Mouse (Mus musculus) gastrocnemius, postnatal 14 days (tissue): ENCODE results near the gene Prss56. TPM values are rescaled to one million over a fixed set of nuclear protein-coding genes. Genes with fewer than 3 reads are reported as not detected.

ENCODE experiments used
- DNase-seq: peaks from one replicate; pipeline ENCODE4 v3.0.0; 2021; ENCODE audit warnings: mixed read lengths
- intact Hi-C: fragments of 180-260 bp; cut with DNase I; formaldehyde crosslinking; loops from one replicate; pipeline ENCODE4 v1.15.1; 2025; ENCODE audit warnings: low total_unique reads
- total RNA-seq, 2 experiments: library from RNA; stranded (reverse); gene quantifications; 2 replicates each; pipeline ENCODE4 v1.2.3; 2021

The Prss56 gene
- total RNA-seq, 2 experiments from 2014 or later: not detected

DNA sequence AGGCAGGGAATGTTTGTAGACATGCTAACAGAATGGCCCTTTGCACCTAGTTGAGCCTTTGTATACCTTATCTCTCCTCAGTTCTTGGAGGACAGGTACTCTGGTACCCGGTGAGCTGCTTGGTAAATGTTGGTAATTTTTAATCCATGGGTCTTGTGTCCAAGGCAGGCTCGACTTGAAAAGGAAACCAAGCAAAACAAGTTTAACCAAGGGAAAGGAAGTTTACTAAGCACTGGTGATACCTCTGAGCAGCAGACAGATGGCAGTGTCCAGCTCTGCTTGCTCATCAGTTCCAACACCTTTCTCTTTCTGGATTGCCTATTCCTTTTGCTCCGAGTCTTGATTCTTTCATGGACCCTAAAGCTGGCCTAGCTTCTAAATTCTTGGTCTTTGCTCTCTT lies 34.8 kb downstream of the Prss56 start:
- no peak for DNase-seq
- intact Hi-C loops: no loop called here

DNA sequence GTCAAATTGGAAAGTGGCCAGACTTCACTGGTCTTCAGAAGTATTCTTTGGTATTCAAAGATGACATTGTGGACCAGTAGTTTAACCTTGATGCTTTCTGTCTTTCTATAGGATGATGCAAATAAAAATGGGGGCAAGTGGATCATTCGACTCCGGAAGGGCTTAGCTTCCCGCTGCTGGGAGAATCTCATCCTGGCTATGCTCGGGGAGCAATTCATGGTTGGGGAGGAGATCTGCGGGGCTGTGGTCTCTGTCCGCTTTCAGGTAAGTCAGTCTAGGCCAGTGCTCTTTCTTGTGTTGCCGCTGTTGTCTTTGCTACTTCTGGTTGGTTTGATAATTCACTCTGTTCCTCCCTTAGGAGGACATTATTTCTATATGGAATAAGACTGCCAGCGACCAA lies 42.6 kb downstream of the Prss56 start:
- DNase-seq: no peak
- intact Hi-C loops: no loop called here

DNA sequence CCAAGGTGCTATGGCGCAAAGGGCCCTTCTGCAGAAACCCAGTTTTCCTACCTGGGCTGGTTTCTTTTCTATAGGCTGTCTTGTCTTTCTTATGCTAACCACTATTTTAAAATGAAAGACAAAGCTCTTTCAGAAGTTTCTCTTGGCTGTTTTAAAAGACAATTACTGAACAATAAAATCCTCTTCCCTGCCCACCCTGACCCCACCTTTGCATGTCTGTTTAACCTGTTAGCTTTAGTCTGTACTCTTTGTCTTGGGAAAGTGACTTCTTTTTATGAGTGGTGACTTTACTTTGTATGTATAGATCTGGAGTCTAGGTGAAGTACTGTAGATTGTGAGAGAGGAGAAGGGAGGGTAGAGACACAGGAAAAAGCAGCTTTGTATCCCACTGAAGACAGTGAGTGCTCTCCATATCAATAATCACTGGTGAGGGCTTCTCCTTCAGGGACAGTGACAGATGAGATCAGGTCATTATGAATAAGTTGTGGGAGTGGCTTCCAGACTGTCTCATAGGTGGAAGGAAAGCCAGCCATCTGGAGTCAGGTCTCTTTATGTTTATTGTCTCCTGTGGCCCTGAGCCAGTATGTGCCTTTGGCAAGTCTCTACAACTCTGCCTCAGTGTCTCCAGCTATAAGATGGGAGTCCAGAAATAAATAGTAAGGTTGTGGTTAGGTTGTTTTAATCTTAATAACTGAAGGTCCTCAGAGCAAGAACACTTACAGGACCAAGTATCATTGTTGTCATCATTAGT lies 43.5 kb downstream of the Prss56 start:
- DNase-seq: no peak
- intact Hi-C loops: no loop called here

DNA sequence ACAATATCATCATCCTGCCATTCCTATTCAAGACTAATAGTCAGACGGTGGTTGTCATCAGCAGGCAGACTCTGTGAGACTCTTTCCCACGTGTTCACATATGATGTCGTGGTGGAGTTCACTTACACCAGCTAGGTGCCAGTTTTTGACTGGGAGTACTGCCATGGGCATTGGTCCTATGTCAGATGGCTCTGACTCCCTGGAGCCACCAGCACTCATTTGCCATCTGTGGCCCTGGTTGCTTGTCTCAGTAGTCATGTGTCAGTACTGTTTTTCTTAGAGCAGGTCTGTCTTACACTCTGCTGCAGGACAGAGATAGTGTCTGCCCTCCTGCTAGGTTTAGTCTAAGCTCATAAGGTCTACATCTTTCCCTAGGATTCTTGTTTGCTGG lies 44.0 kb downstream of the Prss56 start:
- intact Hi-C loops: no loop called here
- DNase-seq: peak; percentile 38

DNA sequence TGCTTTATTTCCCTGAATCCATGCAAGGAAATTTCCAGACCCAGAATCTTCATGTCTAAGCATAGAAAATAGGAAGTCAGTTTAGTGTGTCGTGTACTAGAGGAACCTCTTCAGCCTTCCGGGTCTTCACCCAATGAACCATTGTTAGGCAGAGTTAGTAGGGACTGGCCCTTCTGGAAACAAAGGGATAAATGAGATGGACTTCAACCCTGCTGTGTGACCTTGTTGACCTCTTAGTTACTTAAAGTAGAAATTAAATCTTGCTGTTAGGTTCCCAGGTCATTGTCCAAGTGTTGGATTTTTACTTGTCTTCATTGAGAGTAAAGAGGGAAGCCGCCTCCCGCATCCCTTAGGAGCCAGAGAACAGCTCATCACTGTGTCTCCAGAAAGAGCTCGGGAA lies 47.5 kb downstream of the Prss56 start:
- no peak for DNase-seq
- intact Hi-C loops: no loop called here

DNA sequence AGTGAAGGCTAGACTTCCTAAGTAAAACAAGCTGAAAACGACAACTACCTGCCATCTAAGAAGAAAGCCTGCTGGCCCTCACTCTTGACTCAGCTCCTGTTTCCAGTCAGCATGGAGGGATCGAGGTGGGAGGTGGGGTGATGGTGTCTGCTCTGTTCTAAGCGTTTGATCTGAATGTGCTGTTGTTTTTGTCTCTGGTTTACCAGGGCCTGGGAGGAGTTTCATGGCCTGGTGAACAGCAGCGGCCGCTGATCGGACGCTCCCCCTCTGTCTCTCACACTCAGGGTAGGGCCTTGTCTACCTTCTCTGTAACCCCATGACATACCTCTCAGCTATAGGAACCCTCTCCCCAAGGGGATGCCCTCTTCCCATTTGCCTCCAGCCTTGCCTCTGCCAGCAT lies 49.1 kb downstream of the Prss56 start:
- intact Hi-C loops: no loop called here
- no peak for DNase-seq

Other genes starting within 250 kb of the Prss56 start
- gene Alppl2, start 93.4 kb upstream of the Prss56 start, total RNA-seq: not detected
- not detected for gene Alpi, start 81.7 kb upstream of the Prss56 start, total RNA-seq
- not detected for gene Akp3, start 58.3 kb upstream of the Prss56 start, total RNA-seq
- not detected for gene Ecel1, start 26.8 kb upstream of the Prss56 start, total RNA-seq
- gene Chrnd, start 7.3 kb downstream of the Prss56 start, total RNA-seq: 1 to 10 TPM; 4.4 to 5.2 TPM
- 1 to 10 TPM; 1.5 to 1.7 TPM for gene Chrng, start 21.3 kb downstream of the Prss56 start, total RNA-seq
- 10 to 100 TPM; 54.3 to 61.6 TPM for gene Eif4e2, start 30.6 kb downstream of the Prss56 start, total RNA-seq
- 10 to 100 TPM in 1 of 2 experiments, 1 to 10 TPM in 1; 5.8 to 14.6 TPM for gene Efhd1, start 81.0 kb downstream of the Prss56 start, total RNA-seq
- 10 to 100 TPM; 32.3 to 36.5 TPM for gene Gigyf2, start 143.7 kb downstream of the Prss56 start, total RNA-seq
- not detected for gene Kcnj13, start 211.4 kb downstream of the Prss56 start, total RNA-seq